ENCODE assay signal across 28 mouse cellular contexts in genomic region chr13:79252385-79252784, GRCm38 (mm10).
DNase-seq lines count a peak whose midpoint lies in the region; ATAC-seq and TF ChIP-seq lines count a peak whose summit lies in the region.
"Had no signal": no experiment of that assay in that cellular context is flagged by ENCODE, and none has a peak within 500 bp of the region (broad histone marks: within the 10 kb centered on the region; RNA-seq: fewer than 3 reads in every experiment).

No protein-coding gene starts in this region.

- 30% methylated on average over 5 of the region's 5 CpGs for WGBS in kidney, embryonic 14.5 days
- 44% methylated on average over 5 of the region's 5 CpGs for WGBS in lung, embryonic 14.5 days

- H3K9me3 ChIP-seq in kidney, embryonic 14.5 days (ENCODE audit: control insufficient read depth, low read length) = no peaks in the 10 kb centered on the region
- no peaks in the 10 kb centered on the region for H3K9me3 ChIP-seq in lung, embryonic 14.5 days (ENCODE audit: low read depth, low read length)
- H3K9me3 ChIP-seq: embryonic facial prominence, embryonic 12.5 days; forebrain, embryonic 12.5 days; forebrain, embryonic 15.5 days; heart, embryonic 12.5 days; heart, embryonic 15.5 days; hindbrain, embryonic 10.5 days; hindbrain, embryonic 13.5 days had no signal

- no peak overlapping the region for H3K4me3 ChIP-seq in kidney, embryonic 14.5 days (ENCODE audit: low read length)
- no peak overlapping the region for H3K4me3 ChIP-seq in lung, embryonic 14.5 days (ENCODE audit: low read depth, low read length)
- H3K4me3 ChIP-seq: embryonic facial prominence, embryonic 12.5 days; erythroblast, embryonic 14.5 days; forebrain, embryonic 12.5 days; forebrain, embryonic 15.5 days; heart, embryonic 12.5 days; heart, embryonic 15.5 days; hindbrain, embryonic 10.5 days; hindbrain, embryonic 13.5 days had no signal

- no peak overlapping the region for H3K4me2 ChIP-seq in kidney, embryonic 14.5 days (replicated peaks; ENCODE audit: low read depth, low read length)
- H3K4me2 ChIP-seq in lung, embryonic 14.5 days = no peak overlapping the region
- H3K4me2 ChIP-seq: embryonic facial prominence, embryonic 12.5 days; forebrain, embryonic 12.5 days; forebrain, embryonic 15.5 days; heart, embryonic 12.5 days; heart, embryonic 15.5 days; hindbrain, embryonic 13.5 days had no signal

- no peaks in the 10 kb centered on the region for H3K27me3 ChIP-seq in kidney, embryonic 14.5 days (ENCODE audit: control insufficient read depth, insufficient read depth, low read length)
- no peaks in the 10 kb centered on the region for H3K27me3 ChIP-seq in lung, embryonic 14.5 days (ENCODE audit: insufficient read depth, low read length)
- H3K27me3 ChIP-seq: embryonic facial prominence, embryonic 12.5 days; forebrain, embryonic 12.5 days; forebrain, embryonic 15.5 days; heart, embryonic 12.5 days; heart, embryonic 15.5 days; hindbrain, embryonic 13.5 days had no signal

- no peak overlapping the region for H3K27ac ChIP-seq in kidney, embryonic 14.5 days (ENCODE audit: low read depth, low read length)
- no peak overlapping the region for H3K27ac ChIP-seq in lung, embryonic 14.5 days (ENCODE audit: low read depth)
- H3K27ac ChIP-seq: embryonic facial prominence, embryonic 12.5 days; forebrain, embryonic 12.5 days; forebrain, embryonic 15.5 days; heart, embryonic 15.5 days; hindbrain, embryonic 10.5 days; hindbrain, embryonic 13.5 days had no signal

- H3K36me3 ChIP-seq in kidney, embryonic 14.5 days (ENCODE audit: control insufficient read depth, insufficient read depth, low read length) = no peaks in the 10 kb centered on the region
- no peaks in the 10 kb centered on the region for H3K36me3 ChIP-seq in lung, embryonic 14.5 days (ENCODE audit: insufficient read depth)
- H3K36me3 ChIP-seq: embryonic facial prominence, embryonic 12.5 days; forebrain, embryonic 12.5 days; forebrain, embryonic 15.5 days; heart, embryonic 12.5 days; heart, embryonic 15.5 days; hindbrain, embryonic 10.5 days; hindbrain, embryonic 13.5 days had no signal

- TF ChIP-seq CTCF in lung, embryonic 14.5 days (IDR thresholded peaks at IDR 0.05; ENCODE audit: low read depth) = no peak

- peak; percentile 14 for DNase-seq in embryo, embryonic 10.5 days (ENCODE audit: low spot score)
- DNase-seq in embryo, embryonic 9.5 days (ENCODE audit: extremely low spot score) = no peak
- no peak for DNase-seq in kidney, postnatal 36 days
- peak; percentile 4 for DNase-seq in lung, embryonic 14.5 days
- no peak for DNase-seq in lung, postnatal 4 days
- DNase-seq in retina, postnatal 1 day = peak; percentile 5
- DNase-seq in retina, embryonic 14.5 days (ENCODE audit: low spot score) = no peak
- DNase-seq: adrenal gland, adult 8-10 months; adrenal gland, postnatal 25 days; cerebellum, adult 11-12 months; cerebellum, adult 8-10 months; cerebellum, postnatal 10 days; cerebellum, postnatal 36 days; gastrocnemius, postnatal 25 days; heart, adult 18-20 months; heart, postnatal 10 days; heart, postnatal 36 days had no signal

- peak; percentile 90; the same call in 1 of the 2 replicates for ATAC-seq in kidney, embryonic 14.5 days (ENCODE audit: low FRiP score, low TSS enrichment)
- no peak for ATAC-seq in lung, embryonic 14.5 days (ENCODE audit: insufficient read depth)
- ATAC-seq: activated CD4-positive, CD25-positive, alpha-beta regulatory T cell, adult 4 months; forebrain, embryonic 15.5 days; hindbrain, embryonic 16.5 days had no signal

- H3K9ac ChIP-seq in kidney, embryonic 14.5 days (ENCODE audit: low read depth, low read length) = no peak overlapping the region
- H3K9ac ChIP-seq in lung, embryonic 14.5 days = no peak overlapping the region
- H3K9ac ChIP-seq: embryonic facial prominence, embryonic 12.5 days; forebrain, embryonic 12.5 days; forebrain, embryonic 15.5 days; heart, embryonic 12.5 days; heart, embryonic 15.5 days; hindbrain, embryonic 13.5 days had no signal

- H3K4me1 ChIP-seq in kidney, embryonic 14.5 days (ENCODE audit: control insufficient read depth, insufficient read depth, low read length) = no peaks in the 10 kb centered on the region
- no peaks in the 10 kb centered on the region for H3K4me1 ChIP-seq in lung, embryonic 14.5 days (ENCODE audit: insufficient read depth)
- H3K4me1 ChIP-seq: embryonic facial prominence, embryonic 12.5 days; forebrain, embryonic 12.5 days; forebrain, embryonic 15.5 days; heart, embryonic 12.5 days; heart, embryonic 15.5 days; hindbrain, embryonic 10.5 days had no signal

Comparison
In these comparisons a context has a peak if more than half of its experiments do, and no peak if none do; other contexts are left out.
1. DNase-seq: peak in embryo, embryonic 10.5 days (single experiment), lung, embryonic 14.5 days (single experiment) and retina, postnatal 1 day (single experiment); none in embryo, embryonic 9.5 days (single experiment), kidney, postnatal 36 days (0 of 2), lung, postnatal 4 days (0 of 2) and retina, embryonic 14.5 days (single experiment).